Mouse (Mus musculus): ENCODE results near the gene Pik3cb.

DNA sequence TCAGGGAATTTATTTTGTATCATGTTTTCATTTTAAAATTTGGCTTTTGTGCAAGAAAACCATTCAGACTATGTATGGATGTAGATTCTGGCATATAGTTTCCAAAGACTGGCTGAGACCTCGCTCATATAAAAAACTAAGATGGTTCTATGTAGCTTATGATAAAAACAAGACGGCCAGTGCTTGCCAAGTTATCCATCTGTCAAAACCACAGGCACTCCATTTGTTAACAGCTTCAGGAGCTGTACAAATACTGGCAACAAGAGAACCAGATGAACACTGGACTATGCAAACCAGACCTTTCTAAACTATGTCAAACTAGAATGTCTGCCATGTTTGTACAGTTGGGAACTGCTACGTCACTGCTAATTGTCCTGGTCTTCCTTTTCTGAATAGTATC lies 82.7 kb downstream of the Pik3cb start:
- TF ChIP-seq ZNF384 (IDR thresholded peaks at IDR 0.05; ENCODE audit: low read depth, low read length) (no peak), MAFK (IDR thresholded peaks at IDR 0.05; ENCODE audit: insufficient read depth, low read depth, low read length) (no peak), ZC3H11A (IDR thresholded peaks at IDR 0.05; ENCODE audit: borderline replicate concordance, low read depth, low read length) (no peak), HCFC1 (IDR thresholded peaks at IDR 0.05; ENCODE audit: borderline replicate concordance, insufficient read depth, low read length) (no peak)

Measured in ES-E14 (cell line).